ENCODE assay signal across 24 mouse cellular contexts in the genomic region with DNA sequence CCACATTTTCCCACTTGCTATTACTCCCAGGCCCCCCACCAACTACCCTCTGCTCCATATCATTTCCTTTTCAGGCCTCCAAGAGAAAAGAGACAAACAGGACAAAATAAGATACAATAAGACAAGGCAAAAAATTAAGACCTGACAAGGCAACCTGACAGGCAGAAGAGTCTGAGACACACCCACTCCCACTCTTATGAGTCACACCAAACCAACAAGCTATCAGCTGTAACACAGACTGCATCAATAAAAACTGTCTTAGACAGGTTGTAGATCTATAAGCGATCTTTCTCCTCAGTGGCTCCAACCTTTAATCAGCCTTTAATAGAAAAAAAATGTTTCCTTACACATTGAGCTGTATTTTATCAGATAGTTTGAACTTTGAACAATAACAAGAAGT.
A peak's percentile ranks its signal among the peaks of the same experiment; 100 is the strongest.
DNase-seq lines count a peak whose midpoint lies in the region; ATAC-seq and TF ChIP-seq lines count a peak whose summit lies in the region.
"Had no signal": no experiment of that assay in that cellular context is flagged by ENCODE, and none has a peak within 500 bp of the region (broad histone marks: within the 10 kb centered on the region; RNA-seq: fewer than 3 reads in every experiment).

No protein-coding gene starts in this region.

- H3K4me3 ChIP-seq in midbrain, embryonic 11.5 days (ENCODE audit: low read depth, low read length) = no peak overlapping the region
- no peak overlapping the region for H3K4me3 ChIP-seq in midbrain, embryonic 16.5 days (ENCODE audit: low read depth, low read length)
- H3K4me3 ChIP-seq in neural tube, embryonic 12.5 days = no peak overlapping the region
- no peak overlapping the region for H3K4me3 ChIP-seq in MEL (ENCODE audit: control insufficient read depth in 1 of 2, insufficient read depth in 1 of 2, low read depth in 2 of 2, low read length in 2 of 2)

- H3K27me3 ChIP-seq in midbrain, embryonic 11.5 days (ENCODE audit: control insufficient read depth, insufficient read depth, low read length) = no peaks in the 10 kb centered on the region
- H3K27me3 ChIP-seq in midbrain, embryonic 16.5 days (ENCODE audit: control insufficient read depth, insufficient read depth, low read depth, low read length) = no peaks in the 10 kb centered on the region
- H3K27me3 ChIP-seq in neural tube, embryonic 12.5 days (replicated peaks) = no peaks in the 10 kb centered on the region
- H3K27me3 ChIP-seq in MEL (ENCODE audit: control insufficient read depth in 1 of 2, insufficient read depth in 2 of 2, low read length in 2 of 2) = no peaks in the 10 kb centered on the region
- H3K27me3 ChIP-seq: CH12.LX, Patski had no signal

- H3K4me2 ChIP-seq in midbrain, embryonic 11.5 days = no peak overlapping the region
- H3K4me2 ChIP-seq in midbrain, embryonic 16.5 days (ENCODE audit: low read length) = no peak overlapping the region
- H3K4me2 ChIP-seq in neural tube, embryonic 12.5 days (replicated peaks) = no peak overlapping the region

- no peaks in the 10 kb centered on the region for H3K4me1 ChIP-seq in midbrain, embryonic 11.5 days (ENCODE audit: control insufficient read depth, insufficient read depth, low read length)
- H3K4me1 ChIP-seq in midbrain, embryonic 16.5 days (ENCODE audit: control insufficient read depth, insufficient read depth, low read length) = no peaks in the 10 kb centered on the region
- no peaks in the 10 kb centered on the region for H3K4me1 ChIP-seq in neural tube, embryonic 12.5 days
- peaks cover 0 to 4% of the 10 kb centered on the region in 2 experiments; a peak in 1 of 4 replicates for H3K4me1 ChIP-seq in MEL (ENCODE audit: control insufficient read depth in 1 of 2, insufficient read depth in 2 of 2, low read length in 2 of 2)

- peak; percentile 73 for DNase-seq in midbrain, embryonic 11.5 days (ENCODE audit: low spot score, missing footprints)
- no peak for DNase-seq in neural tube, embryonic 10.5 days (ENCODE audit: extremely low spot score, low spot score)
- peak; percentile 40 for DNase-seq in MEL (ENCODE audit: low read depth, low spot score)
- peak; percentile 10 for DNase-seq in brain, adult 2 months (ENCODE audit: low read depth, low spot score)
- DNase-seq in urinary bladder, postnatal 4 days (ENCODE audit: low spot score in 2 of 2) = no peak
- DNase-seq in cerebellum, adult 8-10 months = no peak
- DNase-seq: adrenal gland, adult 2 months; adrenal gland, adult 8-10 months; adrenal gland, postnatal 10 days; adrenal gland, postnatal 14 days; adrenal gland, postnatal 25 days; adrenal gland, postnatal 36 days; B cell, adult 2 months; cerebellum, adult 11 months; cerebellum, adult 11-12 months; cerebellum, adult 18-20 months; cerebellum, adult 2 months had no signal

- no peak for TF ChIP-seq POLR2A in MEL (IDR thresholded peaks at IDR 0.05; ENCODE audit: control insufficient read depth in 1 of 2, insufficient read depth in 1 of 2, low read depth in 1 of 2, low read length in 2 of 2, poor library complexity in 1 of 2)

- H3K27ac ChIP-seq in midbrain, embryonic 11.5 days (ENCODE audit: low read depth, low read length) = no peak overlapping the region
- no peak overlapping the region for H3K27ac ChIP-seq in midbrain, embryonic 16.5 days (ENCODE audit: low read length)
- no peak overlapping the region for H3K27ac ChIP-seq in neural tube, embryonic 12.5 days
- H3K27ac ChIP-seq in MEL (ENCODE audit: control insufficient read depth, low read depth, low read length) = no peak overlapping the region

- TF ChIP-seq CTCF in MEL (IDR thresholded peaks at IDR 0.05 in 2 of 3, conservative IDR thresholded peaks at IDR 0.05 in 1 of 3; ENCODE audit: control insufficient read depth in 1 of 3, insufficient read depth in 1 of 3, low read depth in 2 of 3, low read length in 3 of 3, poor library complexity in 1 of 3, severe bottlenecking in 1 of 3) = no peak

- H3K36me3 ChIP-seq in midbrain, embryonic 11.5 days (ENCODE audit: control insufficient read depth, insufficient read depth, low read length) = no peaks in the 10 kb centered on the region
- no peaks in the 10 kb centered on the region for H3K36me3 ChIP-seq in midbrain, embryonic 16.5 days (ENCODE audit: control insufficient read depth, insufficient read depth, low read length)
- no peaks in the 10 kb centered on the region for H3K36me3 ChIP-seq in neural tube, embryonic 12.5 days
- H3K36me3 ChIP-seq in MEL (ENCODE audit: control insufficient read depth in 1 of 2, insufficient read depth in 2 of 2, low read length in 2 of 2) = peaks cover 0 to 8% of the 10 kb centered on the region in 2 experiments; a peak in 2 of 4 replicates
- H3K36me3 ChIP-seq: G1E had no signal

- TF ChIP-seq RAD21 in MEL (IDR thresholded peaks at IDR 0.05; ENCODE audit: low read depth, low read length) = no peak

- ATAC-seq in midbrain, embryonic 11.5 days (ENCODE audit: low FRiP score) = no peak
- no peak for ATAC-seq in midbrain, embryonic 16.5 days
- ATAC-seq in neural tube, embryonic 12.5 days (ENCODE audit: low FRiP score, low read depth) = 0 out of 2 replicates have a peak, but pooled peaks have one; percentile 21
- ATAC-seq: activated CD4-positive, CD25-positive, alpha-beta regulatory T cell, adult 4 months; CD4-positive, CD25-positive, alpha-beta regulatory T cell, adult 4 months had no signal

- H3K9ac ChIP-seq in midbrain, embryonic 11.5 days (ENCODE audit: low read length) = no peak overlapping the region
- no peak overlapping the region for H3K9ac ChIP-seq in midbrain, embryonic 16.5 days (ENCODE audit: low read depth, low read length)
- H3K9ac ChIP-seq in neural tube, embryonic 12.5 days = no peak overlapping the region
- H3K9ac ChIP-seq in MEL (ENCODE audit: control insufficient read depth, low read depth, low read length, poor library complexity, severe bottlenecking) = no peak overlapping the region

- peak; percentile 52 to 68 for TF ChIP-seq EP300 in MEL (IDR thresholded peaks at IDR 0.05; ENCODE audit: low read depth in 1 of 2, low read length in 2 of 2)

- WGBS in midbrain, embryonic 11.5 days = 92% methylated on average over 1 of the region's 1 CpGs
- 94% methylated on average over 1 of the region's 1 CpGs for WGBS in midbrain, embryonic 16.5 days
- WGBS in neural tube, embryonic 12.5 days = 96% methylated on average over 1 of the region's 1 CpGs

- H3K9me3 ChIP-seq in midbrain, embryonic 11.5 days (ENCODE audit: control insufficient read depth, low read length) = no peaks in the 10 kb centered on the region
- no peaks in the 10 kb centered on the region for H3K9me3 ChIP-seq in midbrain, embryonic 16.5 days (replicated peaks; ENCODE audit: control insufficient read depth, low read length, poor library complexity, severe bottlenecking)
- no peaks in the 10 kb centered on the region for H3K9me3 ChIP-seq in neural tube, embryonic 12.5 days
- no peaks in the 10 kb centered on the region for H3K9me3 ChIP-seq in MEL (replicated peaks; ENCODE audit: insufficient read depth, low read length)
- H3K9me3 ChIP-seq: G1E had no signal

- H3K79me2 ChIP-seq in MEL (ENCODE audit: control insufficient read depth, insufficient read depth, low read length, poor library complexity) = no peaks in the 10 kb centered on the region

TF ChIP-seq in MEL, 35 proteins besides CTCF, POLR2A, EP300 and RAD21:
- no peak for TF ChIP-seq UBTF (IDR thresholded peaks at IDR 0.05; ENCODE audit: borderline replicate concordance, insufficient read depth, low read depth, low read length)
- no peak for TF ChIP-seq SIN3A (IDR thresholded peaks at IDR 0.05; ENCODE audit: low read length)
- no peak for TF ChIP-seq MAZ (IDR thresholded peaks at IDR 0.05; ENCODE audit: low read depth, low read length)
- TF ChIP-seq BHLHE40 (IDR thresholded peaks at IDR 0.05; ENCODE audit: borderline replicate concordance, low read depth, low read length) = no peak
- TF ChIP-seq RCOR1 (IDR thresholded peaks at IDR 0.05; ENCODE audit: low read depth, low read length) = no peak
- TF ChIP-seq MAFK (IDR thresholded peaks at IDR 0.05; ENCODE audit: borderline replicate concordance, low read depth, low read length) = no peak
- no peak for TF ChIP-seq MYB (IDR thresholded peaks at IDR 0.05; ENCODE audit: low read depth, low read length)
- TF ChIP-seq E2F4 (IDR thresholded peaks at IDR 0.05; ENCODE audit: borderline replicate concordance, low read depth, low read length) = no peak
- 0 out of 2 replicates have a peak, but pooled peaks have one; percentile 10 for TF ChIP-seq TCF12 (IDR thresholded peaks at IDR 0.05; ENCODE audit: low read depth, low read length)
- TF ChIP-seq ETS1 (IDR thresholded peaks at IDR 0.05; ENCODE audit: low read depth, low read length) = 0 out of 2 replicates have a peak, but pooled peaks have one; percentile 36

Comparison
In these comparisons a context has a peak if more than half of its experiments do, and no peak if none do; other contexts are left out.
1. DNase-seq: peak in midbrain, embryonic 11.5 days (single experiment), MEL (single experiment) and brain, adult 2 months (single experiment); none in neural tube, embryonic 10.5 days (single experiment), urinary bladder, postnatal 4 days (0 of 2) and cerebellum, adult 8-10 months (single experiment).